Mouse (Mus musculus) thymus, postnatal 25 days (tissue): Measurements from ENCODE around the gene Masp1.

Experiments used
- DNase-seq: peaks from one replicate; pipeline ENCODE4 v3.0.0; 2022

Gene Masp1

DNA sequence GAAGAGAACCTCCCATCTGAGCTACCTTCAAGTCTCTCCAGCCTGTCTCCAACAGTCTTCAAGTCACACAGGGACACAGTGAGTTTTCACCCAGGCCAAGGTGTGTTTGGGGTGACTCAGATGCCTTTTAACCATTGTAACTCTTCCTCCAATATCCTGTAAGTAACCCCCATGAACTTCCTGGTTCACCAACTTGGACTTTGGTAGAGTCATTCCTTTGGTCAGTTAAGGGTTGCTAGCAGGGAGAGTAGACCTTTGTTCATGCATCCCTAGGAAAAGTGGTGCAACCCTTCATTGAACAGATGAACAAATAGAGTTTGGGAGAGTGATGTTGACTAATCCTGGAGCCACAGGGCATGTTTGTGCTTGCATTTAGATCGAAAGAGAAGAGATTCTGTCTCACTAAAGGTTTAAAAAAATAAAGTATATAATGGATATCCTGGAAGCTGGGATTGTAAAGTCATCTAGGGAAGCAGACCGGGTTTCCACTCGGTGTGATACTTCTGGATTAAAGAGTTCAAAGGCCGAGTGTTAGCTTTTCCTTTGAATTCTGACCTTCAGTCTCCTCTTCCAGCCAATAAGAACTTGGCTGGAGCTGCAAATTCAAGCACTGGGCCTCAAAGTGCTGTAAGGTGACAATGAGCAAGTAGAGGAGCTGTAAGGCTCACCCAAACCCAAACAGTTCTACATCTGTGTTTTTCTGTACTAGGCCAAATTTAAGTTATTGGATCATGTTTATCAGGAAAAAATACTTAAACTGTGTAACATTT, 9.3 kb downstream of the Masp1 start:
- no peak for DNase-seq

DNA sequence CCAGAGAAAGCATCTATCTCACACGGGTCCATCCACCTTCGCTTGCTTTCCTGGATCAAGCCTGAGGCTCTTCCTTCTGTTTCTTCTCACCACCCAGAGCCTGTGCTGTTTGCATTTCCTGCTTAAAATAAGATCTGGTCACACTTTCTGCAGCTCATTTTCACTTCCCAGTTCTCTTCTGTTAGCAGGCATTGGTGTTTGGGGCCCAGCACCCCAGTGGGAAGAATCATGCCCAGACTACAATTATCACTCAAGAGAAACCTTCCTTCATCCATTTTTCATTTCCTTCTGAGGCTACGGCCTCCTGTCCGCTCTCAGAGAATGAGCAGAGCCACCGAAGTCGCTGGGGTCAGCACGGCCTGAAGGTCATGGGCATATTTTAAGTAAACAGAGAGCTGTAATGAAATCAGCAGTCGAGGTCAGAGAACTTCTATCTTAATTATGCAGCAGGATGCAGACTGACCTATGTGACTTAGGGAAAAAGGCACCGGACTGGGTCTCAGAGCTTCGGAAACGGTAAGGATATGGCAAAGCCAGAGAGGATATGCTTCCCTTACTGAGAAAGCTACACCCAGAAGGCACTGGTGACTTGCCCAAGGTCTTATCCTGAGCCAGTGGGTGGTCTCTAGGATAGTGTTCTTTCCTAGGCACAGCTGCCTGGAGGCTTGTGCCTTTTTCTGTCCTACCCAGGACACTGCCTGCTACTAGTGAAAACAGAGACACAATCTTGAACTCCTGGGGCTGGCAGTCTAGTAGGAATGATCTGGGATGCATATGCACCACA, 14.5 kb downstream of the Masp1 start:
- DNase-seq = no peak

DNA sequence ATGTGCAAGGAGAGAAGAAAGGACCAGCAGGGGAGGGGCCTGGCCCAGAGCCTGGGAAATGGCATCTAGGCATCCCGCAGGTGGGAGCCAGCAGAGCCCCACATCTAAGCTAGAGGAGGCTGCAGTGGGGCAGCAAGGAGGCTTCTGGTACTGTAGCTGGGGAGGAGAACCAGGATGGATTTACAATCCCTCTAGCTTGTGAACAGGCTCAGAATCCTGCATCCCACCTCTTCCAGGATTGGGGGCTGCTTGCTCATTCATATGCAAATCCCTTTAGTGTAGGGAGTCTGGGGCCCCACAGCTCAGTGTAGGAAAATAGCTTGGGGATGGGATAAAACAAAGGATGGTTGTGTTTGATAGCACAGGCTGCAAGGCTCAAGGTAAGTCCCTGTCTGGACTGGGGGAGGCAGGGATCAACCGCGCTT, 16.3 kb downstream of the Masp1 start:
- DNase-seq = no peak

DNA sequence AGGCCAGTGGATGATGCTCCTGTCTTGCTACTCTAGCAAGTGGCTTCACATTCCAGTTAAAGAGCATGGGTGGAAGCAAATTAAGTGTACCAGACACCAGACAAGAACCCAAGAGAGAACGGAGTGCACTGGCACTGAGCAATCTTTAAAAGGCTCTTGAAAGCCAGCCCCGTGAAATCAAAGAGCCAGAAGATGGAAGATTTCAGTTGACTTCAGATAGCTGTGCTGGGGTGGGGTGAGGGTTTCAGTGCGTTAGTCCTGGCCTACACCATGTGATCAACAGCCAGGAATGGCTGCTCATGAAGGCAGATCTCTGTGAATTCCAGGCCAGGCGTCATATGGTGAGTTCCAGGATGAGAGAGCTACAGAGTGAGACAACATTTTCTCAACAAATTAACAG, 17.3 kb downstream of the Masp1 start:
- DNase-seq = no peak

DNA sequence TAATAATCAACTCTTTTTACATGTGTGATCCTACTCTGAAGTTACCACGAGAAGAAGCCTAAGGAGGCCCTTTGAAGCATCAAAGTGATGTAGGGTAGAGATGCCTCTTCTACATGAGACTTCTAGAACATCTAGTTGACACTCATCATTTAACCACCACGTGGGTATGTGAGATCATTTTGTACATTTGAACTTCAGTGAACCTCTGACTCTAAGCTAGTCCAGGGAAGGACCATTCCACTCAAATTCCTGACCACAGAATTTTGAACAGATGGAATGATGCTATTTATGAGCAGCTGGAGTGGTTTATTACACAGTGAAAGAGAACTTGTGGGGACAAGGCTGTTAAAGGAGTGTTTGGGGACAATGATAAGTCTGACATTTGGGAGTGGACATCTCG, 18.1 kb downstream of the Masp1 start:
- no peak for DNase-seq

DNA sequence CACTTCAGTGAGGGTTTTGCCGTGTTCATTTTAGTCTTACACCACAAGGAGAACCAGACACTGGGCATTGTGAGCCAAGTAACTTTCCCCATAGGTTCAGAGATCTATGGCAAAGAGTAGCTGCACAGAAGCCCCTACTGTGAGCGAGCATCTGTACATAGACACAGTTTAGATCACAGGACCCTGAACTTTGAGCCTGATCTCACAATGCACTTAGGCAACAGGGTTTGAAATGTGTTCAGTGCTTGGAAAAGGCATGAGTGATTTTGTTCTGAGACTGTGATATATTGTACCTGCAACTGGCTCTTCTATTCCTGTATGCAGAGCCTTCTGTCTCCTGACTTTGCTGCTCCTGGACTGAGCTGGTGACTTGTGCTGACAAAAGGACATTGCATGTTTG, 19.3 kb downstream of the Masp1 start:
- DNase-seq = no peak

DNA sequence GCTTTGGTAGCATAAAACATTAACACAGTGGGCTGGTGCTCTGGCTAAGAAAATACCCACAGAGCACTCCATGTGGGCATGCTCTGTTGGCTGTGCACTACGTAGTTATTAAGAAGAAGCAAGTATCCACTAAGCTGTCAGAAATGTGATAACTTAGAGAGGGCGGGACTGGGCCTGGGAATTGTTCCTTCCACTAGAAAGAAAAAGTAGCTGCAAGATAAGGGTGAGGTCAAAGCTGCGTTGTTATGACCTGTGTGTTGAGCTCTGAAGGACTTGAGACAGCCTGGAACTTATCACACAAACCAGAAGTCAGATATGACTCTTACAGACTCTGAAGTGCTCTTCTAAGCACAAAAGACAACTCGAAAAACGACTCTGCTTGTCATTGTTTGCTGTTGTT, 20.1 kb downstream of the Masp1 start:
- DNase-seq = no peak

DNA sequence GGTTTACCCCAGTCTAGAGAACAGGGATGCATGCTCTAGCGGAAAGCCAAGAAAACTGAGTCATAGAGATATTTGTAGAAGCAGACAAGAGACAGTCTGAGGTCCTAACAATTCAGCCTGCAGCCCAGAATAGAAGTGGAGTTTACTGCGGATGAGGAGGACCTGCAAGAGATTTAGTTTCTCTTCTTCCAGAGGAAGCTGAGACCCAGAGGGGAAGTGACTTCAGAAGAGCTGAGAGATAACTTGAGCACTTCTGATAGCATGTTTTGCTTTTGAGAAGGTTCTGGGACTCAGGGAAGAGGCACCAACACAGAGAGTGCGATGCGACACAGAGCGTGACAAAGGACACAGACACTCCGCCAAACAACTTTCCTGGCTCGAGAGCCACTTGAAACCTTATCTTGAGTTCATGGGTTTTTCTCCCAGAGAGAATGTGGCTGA, 21.9 kb downstream of the Masp1 start:
- DNase-seq = no peak

DNA sequence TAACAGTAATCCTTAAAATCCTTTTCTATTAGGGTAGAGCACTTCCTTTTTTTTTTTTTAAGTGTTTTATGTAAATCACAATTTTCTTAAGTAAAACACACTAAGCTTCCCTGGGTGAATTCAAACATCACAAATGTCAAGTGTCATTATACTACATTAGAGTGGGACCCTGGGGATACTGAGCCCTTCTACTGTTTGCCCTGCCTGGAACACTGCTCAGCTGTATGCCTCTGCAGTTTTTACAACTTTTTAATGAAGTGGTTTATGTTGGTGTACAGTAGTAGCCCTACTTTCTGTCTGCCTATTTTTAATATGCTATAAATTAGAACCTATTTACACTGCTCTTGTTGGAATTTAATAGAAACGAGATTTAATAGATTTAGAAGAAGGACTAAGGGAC, 22.7 kb downstream of the Masp1 start:
- no peak for DNase-seq

DNA sequence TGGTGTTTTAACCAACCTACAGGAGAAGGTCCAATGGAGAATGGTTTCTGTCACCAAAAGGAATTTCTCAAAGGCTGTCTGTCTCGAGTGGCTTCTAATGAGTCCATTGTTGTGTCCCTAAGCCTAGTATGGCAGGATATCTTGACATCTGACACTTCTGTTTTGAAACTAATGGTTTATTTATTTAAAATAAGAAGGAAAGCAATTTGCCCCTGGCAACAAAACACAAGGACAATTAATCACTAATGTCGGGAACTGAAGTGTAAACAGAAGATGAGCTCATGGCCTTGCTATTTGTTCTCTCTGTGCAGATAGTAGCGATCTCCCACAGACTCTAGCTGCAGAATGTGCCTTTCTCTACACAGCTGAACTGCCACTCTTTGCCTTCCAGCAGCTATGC, 23.2 kb downstream of the Masp1 start:
- DNase-seq = no peak

DNA sequence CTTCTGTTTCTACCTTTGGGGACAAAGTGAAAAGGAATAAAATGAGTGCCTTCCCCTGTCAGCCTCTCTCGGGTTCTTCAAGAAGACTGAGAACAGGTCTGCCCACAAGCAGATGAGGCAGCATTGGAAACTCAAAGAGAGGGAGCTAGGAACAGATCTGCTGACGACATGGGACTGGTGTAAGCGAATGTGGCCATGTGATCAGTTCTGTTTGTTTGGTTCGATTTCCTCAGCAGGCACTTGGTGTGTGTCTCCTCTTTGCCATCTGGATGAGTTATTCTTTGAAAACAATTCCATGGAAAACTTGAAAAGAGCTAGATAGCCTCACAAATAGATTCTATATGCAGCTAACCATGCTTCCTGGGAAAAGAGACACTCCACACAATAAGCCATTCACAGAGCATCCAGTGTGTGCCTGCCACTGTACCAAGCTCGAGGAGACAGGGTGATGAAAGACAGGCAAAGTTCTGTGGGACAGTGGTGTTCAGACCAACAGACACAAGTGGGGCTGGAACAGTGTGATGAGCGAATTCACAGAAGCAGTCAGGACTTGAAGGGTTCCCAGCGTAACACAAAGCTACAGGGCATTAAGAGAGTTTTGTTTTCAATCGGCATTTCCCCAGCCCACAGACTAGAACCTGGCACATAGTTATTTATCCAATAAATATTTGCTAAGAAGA, 24.2 kb downstream of the Masp1 start:
- DNase-seq = no peak

DNA sequence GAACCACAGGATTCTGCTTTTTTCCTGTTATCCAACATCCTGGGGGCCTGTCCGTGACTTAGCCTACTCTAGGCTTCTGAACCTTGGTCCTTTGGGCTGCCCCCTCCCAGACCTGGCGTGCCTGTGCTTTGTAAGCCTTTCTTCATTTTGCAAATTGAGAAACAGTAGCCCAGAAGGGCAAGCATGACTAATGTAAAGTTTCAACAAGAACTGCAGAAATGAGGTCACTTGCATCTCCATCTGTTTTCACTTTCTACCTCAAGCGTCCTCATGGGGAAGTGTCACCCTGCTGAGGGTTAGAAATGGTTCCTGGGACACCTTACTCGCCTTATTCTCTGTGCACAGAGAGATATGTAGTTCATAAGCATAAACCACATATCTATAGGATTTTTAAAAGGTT, 27.8 kb downstream of the Masp1 start:
- DNase-seq = no peak

DNA sequence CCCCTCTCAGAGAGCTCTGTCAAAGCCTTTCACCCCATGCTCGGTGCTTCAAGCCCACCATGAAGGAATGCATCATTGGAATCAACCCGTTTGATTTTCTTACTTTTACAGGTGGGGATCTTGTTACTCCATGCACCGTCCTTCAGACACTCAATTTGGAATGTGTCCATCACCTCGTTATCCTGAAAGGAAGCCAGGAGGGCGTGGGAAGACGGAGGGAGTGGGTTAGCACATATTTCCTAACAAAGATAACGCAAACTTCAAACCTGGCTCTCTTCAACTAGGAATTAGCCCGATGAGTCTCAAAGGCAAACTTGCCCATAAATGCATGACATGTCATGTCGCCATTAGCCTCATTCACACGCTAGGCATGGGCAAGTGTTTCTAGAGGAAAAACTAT, 37.3 kb downstream of the Masp1 start:
- no peak for DNase-seq

DNA sequence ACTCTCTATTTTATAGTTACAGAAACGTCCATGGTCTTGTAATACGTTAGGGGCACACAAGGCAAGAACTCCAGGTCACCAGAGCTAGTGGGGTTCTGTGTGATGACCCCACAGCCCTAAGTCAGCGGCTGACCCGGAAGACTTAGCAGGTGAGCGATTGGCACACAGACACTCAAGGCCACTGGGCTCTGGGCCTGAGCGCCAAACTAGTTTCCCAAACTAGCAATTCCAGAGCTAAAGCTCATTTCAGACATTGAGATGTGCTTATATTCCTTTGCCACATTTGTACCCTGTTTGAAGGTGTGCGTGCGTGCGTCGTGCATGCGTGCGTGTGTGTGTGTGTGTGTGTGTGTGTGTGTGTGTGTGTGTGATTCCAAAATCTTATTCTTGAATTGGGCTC, 37.8 kb downstream of the Masp1 start:
- DNase-seq = no peak

DNA sequence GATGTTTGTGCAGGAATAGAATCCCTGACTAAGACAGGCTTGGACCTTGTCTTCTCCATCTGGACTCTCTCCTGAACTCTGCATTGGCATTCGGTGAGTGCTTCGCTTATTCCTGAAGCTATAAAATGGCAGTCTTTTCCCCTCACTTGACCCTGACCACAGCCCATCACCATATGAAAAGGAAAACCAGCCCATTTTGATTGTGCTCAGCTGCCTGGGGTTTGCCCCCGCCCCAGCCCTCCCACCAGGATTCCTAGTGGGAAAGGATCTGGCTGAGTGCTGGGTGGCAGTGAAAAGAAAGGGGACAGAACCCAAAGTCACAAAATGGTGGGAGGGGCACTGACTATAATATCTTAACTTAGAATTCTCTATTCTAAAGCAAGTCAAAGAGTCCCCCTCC, 38.4 kb downstream of the Masp1 start:
- DNase-seq = no peak

DNA sequence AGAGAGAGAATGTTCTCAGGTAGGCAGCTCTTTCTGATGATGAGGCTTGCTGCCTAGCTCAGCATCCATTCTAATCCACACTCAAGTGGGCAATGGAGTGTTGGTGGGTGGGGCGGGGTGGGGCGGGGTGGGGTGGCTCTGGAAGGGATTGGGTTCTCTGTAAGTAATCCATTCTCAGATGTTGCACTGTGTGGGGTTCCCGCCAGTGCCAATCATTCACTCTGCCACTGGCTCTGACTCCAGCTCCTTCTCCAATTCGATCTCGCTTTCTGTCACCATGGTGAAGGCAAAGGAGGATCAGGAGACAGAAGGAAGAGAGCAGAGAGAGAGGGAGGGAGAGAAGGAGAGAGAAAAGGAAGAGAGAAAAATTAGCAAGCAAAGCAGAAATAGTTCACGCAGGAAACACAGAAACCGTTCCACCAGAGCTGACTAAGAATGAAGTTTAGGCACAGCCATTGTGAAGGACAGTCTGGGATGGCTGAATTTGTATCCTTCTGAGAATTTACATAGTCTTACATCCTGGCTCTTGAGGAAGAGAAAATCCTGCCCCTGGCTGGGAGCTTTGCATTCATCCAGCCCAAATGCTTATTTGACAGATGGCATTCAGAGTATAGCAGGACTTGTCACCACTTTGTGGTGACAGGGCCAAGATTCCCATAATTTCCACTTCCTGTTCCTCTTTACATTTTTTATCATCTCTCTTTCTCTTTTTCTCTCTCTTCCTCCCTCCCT, 40.6 kb downstream of the Masp1 start:
- no peak for DNase-seq

DNA sequence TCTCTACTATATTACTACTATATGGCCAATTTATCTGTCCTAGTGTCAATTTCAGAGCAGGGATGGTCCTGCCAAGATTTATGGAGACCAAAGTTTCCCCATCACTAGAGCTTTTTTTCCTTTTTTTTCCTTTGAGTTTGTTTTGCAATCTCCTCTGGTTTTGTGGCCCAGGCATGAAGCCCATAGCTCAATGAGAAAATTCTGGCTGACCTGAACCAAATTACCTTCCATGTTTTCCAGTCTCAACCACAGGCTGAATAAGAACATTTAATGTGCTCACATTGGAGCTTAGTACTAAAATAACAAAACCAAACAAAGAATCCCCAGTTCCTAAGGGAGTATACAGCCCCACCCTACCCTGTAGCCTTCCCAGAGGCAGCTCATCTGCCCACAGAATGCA, 44.0 kb downstream of the Masp1 start:
- no peak for DNase-seq

DNA sequence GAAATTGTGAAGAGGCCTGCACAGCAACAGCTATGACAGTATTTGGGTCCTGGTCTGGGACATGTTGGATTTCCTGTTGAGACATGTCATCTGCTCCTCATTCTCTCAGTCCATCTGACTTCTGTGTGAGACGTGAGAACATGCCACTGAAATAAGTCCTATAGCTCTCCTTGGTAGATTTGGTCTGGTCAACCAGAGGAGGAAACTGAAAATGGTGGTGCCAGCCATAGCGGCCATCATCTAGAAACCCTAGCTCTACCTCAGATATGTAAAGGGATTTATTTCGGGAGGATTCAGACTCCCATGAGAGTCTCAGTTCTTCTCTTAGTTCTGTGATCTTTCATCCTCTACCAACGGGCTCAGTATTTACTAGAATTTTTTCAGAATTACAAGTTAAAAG, 45.0 kb downstream of the Masp1 start:
- DNase-seq = no peak

DNA sequence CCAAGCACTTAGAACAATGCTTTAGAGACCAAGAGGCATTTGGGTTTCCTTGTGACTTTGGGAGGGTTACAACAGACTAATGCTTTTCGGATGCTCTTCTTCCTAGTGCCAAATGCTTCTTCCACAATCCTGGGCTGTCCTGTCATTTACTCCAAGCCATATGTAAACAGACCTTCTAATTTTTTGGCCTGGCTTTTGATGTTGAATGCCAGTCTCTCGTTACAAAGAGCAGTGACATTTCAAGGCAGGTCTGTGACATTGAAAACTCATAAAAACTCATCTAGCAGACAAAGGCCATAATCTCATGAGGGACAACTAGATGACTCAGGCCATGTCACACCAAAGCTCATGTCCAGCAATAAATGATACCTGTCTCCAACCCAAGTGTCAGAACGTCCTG, 48.6 kb downstream of the Masp1 start:
- no peak for DNase-seq

DNA sequence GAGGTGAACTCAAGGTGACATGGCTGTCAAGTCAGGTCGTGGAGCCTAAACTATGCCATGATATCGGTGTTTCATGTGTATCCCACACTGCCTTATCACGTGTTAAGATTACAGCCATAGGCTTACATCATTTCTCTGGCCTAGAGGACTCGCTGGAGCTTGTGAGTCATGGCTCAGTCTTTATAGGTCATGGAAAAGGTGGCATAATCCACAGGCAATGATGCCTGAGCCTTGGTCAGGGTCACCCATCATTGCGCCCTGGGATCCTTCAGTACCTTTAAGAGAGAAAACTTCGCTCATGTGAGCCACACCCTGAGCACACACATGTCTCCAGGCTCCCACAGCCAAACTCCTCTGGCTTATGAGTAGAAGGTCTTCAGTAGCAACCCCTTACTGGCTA, 49.1 kb downstream of the Masp1 start:
- no peak for DNase-seq

DNA sequence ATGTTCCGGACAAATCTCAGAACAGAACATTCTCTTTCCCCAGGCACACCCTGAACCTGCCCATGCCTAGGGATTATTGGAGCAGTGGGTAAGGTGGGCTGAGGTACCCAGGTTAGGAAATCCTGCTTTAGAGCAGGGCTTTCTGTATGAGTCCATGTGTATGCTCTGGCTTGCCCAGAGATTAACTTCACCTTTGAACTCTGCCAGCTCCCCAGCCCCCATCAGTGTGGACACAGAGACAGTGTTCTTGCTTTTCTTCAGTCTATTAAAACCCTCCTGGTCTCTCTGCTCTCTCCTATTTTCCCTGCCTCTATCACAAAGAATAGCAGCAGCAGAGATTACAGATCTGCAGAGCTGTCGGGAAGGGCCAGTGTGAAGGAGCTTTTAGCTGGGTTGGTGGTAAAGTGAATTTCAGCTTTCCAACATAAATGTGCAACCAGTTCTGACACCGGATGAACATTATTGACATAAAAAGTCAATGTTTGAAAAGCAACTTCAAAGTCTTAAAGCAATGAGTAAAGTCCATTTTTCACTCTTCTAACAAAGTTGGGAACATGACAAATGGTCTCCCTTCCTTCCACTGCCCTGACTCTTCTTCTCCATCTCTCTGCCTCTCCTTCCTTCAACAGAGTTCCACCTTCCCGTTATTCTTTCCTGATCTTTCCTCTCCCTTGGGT, 56.8 kb downstream of the Masp1 start:
- DNase-seq = no peak

DNA sequence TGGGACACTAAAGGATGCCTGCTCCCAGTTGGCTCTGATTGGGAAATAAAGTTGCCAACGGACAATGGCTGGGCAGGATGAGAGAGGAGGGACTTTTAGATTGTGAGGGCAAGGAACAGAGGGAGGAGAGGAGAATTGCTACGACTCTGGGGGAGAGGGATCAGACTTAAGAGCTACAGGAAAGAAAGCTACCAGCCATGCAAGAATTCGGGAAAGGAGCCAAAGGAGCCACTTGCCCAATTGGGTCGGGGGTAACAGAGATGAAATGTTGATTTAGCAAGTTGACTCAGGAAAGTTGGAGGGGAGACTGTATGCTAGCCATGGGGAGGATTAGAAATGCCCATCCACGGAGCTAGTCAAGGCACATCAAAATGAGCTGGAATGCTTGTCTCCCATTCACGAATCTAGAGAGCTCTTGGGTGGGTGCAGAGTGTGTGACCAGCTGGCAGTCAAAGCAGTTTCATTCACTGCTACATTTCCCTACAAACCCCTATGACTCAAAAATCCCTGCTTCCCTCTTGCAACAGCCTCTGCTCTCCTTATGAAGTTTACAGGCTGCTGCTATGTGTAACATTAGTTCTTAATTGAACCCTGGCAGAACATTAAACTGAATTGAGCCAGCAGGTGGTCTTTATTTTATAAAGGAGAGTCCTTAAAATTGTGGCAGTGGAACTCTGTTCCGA, 61.6 kb downstream of the Masp1 start:
- DNase-seq = no peak
